Mouse (Mus musculus) small intestine, adult 2 months (tissue): ENCODE results near the gene Ncoa1.

Experiments
- CTCF ChIP-seq: fragments of 200-500 bp; IDR thresholded peaks from 2 replicates; pipeline ENCODE4 v1.5.1; 2012; ENCODE audit warnings: low read depth, mild to moderate bottlenecking, control low read depth, inconsistent platforms, low read length, moderate library complexity, mixed read lengths; ENCODE audit not compliant: insufficient replicate concordance, insufficient read length; ENCODE audit errors: extremely low read depth
- POLR2A ChIP-seq: fragments of 200-500 bp; IDR thresholded peaks from 2 replicates; pipeline ENCODE4 v1.6.1; 2012; ENCODE audit warnings: low read depth, mild to moderate bottlenecking, control low read depth, inconsistent platforms, low read length, moderate library complexity

GRCm38 (mm10) chr12:4448076-4448589, 28.8 kb downstream of the Ncoa1 start:
- TF ChIP-seq CTCF (no peak), POLR2A (no peak)
